Mouse (Mus musculus): Measurements from ENCODE around the gene Nemp2. TPM values are rescaled to one million over a fixed set of nuclear protein-coding genes. Genes with fewer than 3 reads are reported as not detected.

The Nemp2 gene
- polyA plus RNA-seq, 1 experiment from 2014 or later, result 11.2 TPM

GRCm38 (mm10) chr1:52639090-52639489, 8.6 kb downstream of the Nemp2 start:
- Histone ChIP-seq H3K27ac (replicated peaks; ENCODE audit: low read depth, low read length) (no peak overlapping the region), H3K4me1 (ENCODE audit: control insufficient read depth, insufficient read depth, low read length) (no peaks in the 10 kb centered on the region), H3K36me3 (replicated peaks; ENCODE audit: control insufficient read depth, insufficient read depth, low read depth, low read length) (no peaks in the 10 kb centered on the region), H3K4me2 (ENCODE audit: low read depth, low read length) (no peak overlapping the region), H3K4me3 (ENCODE audit: low read depth, low read length) (no peak overlapping the region), H3K9me3 (replicated peaks; ENCODE audit: control insufficient read depth, low read length) (no peaks in the 10 kb centered on the region), H3K27me3 (ENCODE audit: control insufficient read depth, insufficient read depth, low read length) (no peaks in the 10 kb centered on the region), H3K9ac (replicated peaks; ENCODE audit: low read length) (no peak overlapping the region)
- 87% methylated on average over 7 of the region's 7 CpGs for WGBS
- ATAC-seq (replicated peaks; ENCODE audit: insufficient number of reproducible peaks, low FRiP score, low TSS enrichment, low read depth), result no peak
- DNase-seq (ENCODE audit: low spot score), result no peak

- no peaks in the 10 kb centered on the region for H3K36me3 ChIP-seq (replicated peaks; ENCODE audit: control insufficient read depth, insufficient read depth, low read depth, low read length)
- ATAC-seq (replicated peaks; ENCODE audit: insufficient number of reproducible peaks, low FRiP score, low TSS enrichment, low read depth), result no peak
Observed at GRCm38 (mm10) chr1:52640266-52640665, 9.8 kb downstream of the Nemp2 start.

GRCm38 (mm10) chr1:52640736-52641135, 10.2 kb downstream of the Nemp2 start:
- H3K27me3 ChIP-seq (ENCODE audit: control insufficient read depth, insufficient read depth, low read length), result no peaks in the 10 kb centered on the region
- no peak overlapping the region for H3K9ac ChIP-seq (replicated peaks; ENCODE audit: low read length)
- WGBS, result 94% methylated on average over 4 of the region's 4 CpGs
- H3K4me2 ChIP-seq (ENCODE audit: low read depth, low read length), result no peak overlapping the region
- no peaks in the 10 kb centered on the region for H3K4me1 ChIP-seq (ENCODE audit: control insufficient read depth, insufficient read depth, low read length)
- H3K27ac ChIP-seq (replicated peaks; ENCODE audit: low read depth, low read length), result no peak overlapping the region
- DNase-seq (ENCODE audit: low spot score), result no peak
- no peak overlapping the region for H3K4me3 ChIP-seq (ENCODE audit: low read depth, low read length)
- H3K9me3 ChIP-seq (replicated peaks; ENCODE audit: control insufficient read depth, low read length), result no peaks in the 10 kb centered on the region
- no peaks in the 10 kb centered on the region for H3K36me3 ChIP-seq (replicated peaks; ENCODE audit: control insufficient read depth, insufficient read depth, low read depth, low read length)
- no peak for ATAC-seq (replicated peaks; ENCODE audit: insufficient number of reproducible peaks, low FRiP score, low TSS enrichment, low read depth)

More at GRCm38 (mm10) chr1:52640266-52640665, 9.8 kb downstream of the Nemp2 start:
- no peak overlapping the region for H3K9ac ChIP-seq (replicated peaks; ENCODE audit: low read length)
- 85% methylated on average over 6 of the region's 6 CpGs for WGBS
- H3K27me3 ChIP-seq (ENCODE audit: control insufficient read depth, insufficient read depth, low read length), result no peaks in the 10 kb centered on the region
- no peaks in the 10 kb centered on the region for H3K4me1 ChIP-seq (ENCODE audit: control insufficient read depth, insufficient read depth, low read length)
- H3K9me3 ChIP-seq (replicated peaks; ENCODE audit: control insufficient read depth, low read length), result no peaks in the 10 kb centered on the region
- H3K27ac ChIP-seq (replicated peaks; ENCODE audit: low read depth, low read length), result no peak overlapping the region
- H3K4me2 ChIP-seq (ENCODE audit: low read depth, low read length), result no peak overlapping the region
- H3K4me3 ChIP-seq (ENCODE audit: low read depth, low read length), result no peak overlapping the region
- no peak for DNase-seq (ENCODE audit: low spot score)

- no peaks in the 10 kb centered on the region; the same call in 1 of the 2 replicates for H3K36me3 ChIP-seq (replicated peaks; ENCODE audit: control insufficient read depth, insufficient read depth, low read depth, low read length)
- 83% methylated on average over 11 of the region's 11 CpGs for WGBS
- H3K4me2 ChIP-seq (ENCODE audit: low read depth, low read length), result no peak overlapping the region
- DNase-seq (ENCODE audit: low spot score), result peak; percentile 71
- no peak overlapping the region for H3K9ac ChIP-seq (replicated peaks; ENCODE audit: low read length)
- no peak overlapping the region for H3K27ac ChIP-seq (replicated peaks; ENCODE audit: low read depth, low read length)
- no peak overlapping the region for H3K4me3 ChIP-seq (ENCODE audit: low read depth, low read length)
- ATAC-seq (replicated peaks; ENCODE audit: insufficient number of reproducible peaks, low FRiP score, low TSS enrichment, low read depth), result no peak
- no peaks in the 10 kb centered on the region for H3K9me3 ChIP-seq (replicated peaks; ENCODE audit: control insufficient read depth, low read length)
- no peaks in the 10 kb centered on the region for H3K4me1 ChIP-seq (ENCODE audit: control insufficient read depth, insufficient read depth, low read length)
- no peaks in the 10 kb centered on the region for H3K27me3 ChIP-seq (ENCODE audit: control insufficient read depth, insufficient read depth, low read length)
Observed at GRCm38 (mm10) chr1:52648153-52649027, 17.9 kb downstream of the Nemp2 start.

GRCm38 (mm10) chr1:52650066-52650465, 19.6 kb downstream of the Nemp2 start:
- H3K9ac ChIP-seq (replicated peaks; ENCODE audit: low read length), result no peak overlapping the region
- H3K36me3 ChIP-seq (replicated peaks; ENCODE audit: control insufficient read depth, insufficient read depth, low read depth, low read length), result no peaks in the 10 kb centered on the region; the same call in 1 of the 2 replicates
- H3K27me3 ChIP-seq (ENCODE audit: control insufficient read depth, insufficient read depth, low read length), result no peaks in the 10 kb centered on the region
- no peak overlapping the region for H3K4me3 ChIP-seq (ENCODE audit: low read depth, low read length)
- H3K4me2 ChIP-seq (ENCODE audit: low read depth, low read length), result no peak overlapping the region
- ATAC-seq (replicated peaks; ENCODE audit: insufficient number of reproducible peaks, low FRiP score, low TSS enrichment, low read depth), result no peak
- no peak overlapping the region for H3K27ac ChIP-seq (replicated peaks; ENCODE audit: low read depth, low read length)
- 84% methylated on average over 5 of the region's 5 CpGs for WGBS
- no peak for DNase-seq (ENCODE audit: low spot score)
- H3K4me1 ChIP-seq (ENCODE audit: control insufficient read depth, insufficient read depth, low read length), result no peaks in the 10 kb centered on the region
- no peaks in the 10 kb centered on the region for H3K9me3 ChIP-seq (replicated peaks; ENCODE audit: control insufficient read depth, low read length)

GRCm38 (mm10) chr1:52652601-52653253, 22.2 kb downstream of the Nemp2 start:
- no peaks in the 10 kb centered on the region; the same call in 1 of the 2 replicates for H3K36me3 ChIP-seq (replicated peaks; ENCODE audit: control insufficient read depth, insufficient read depth, low read depth, low read length)
- no peaks in the 10 kb centered on the region for H3K9me3 ChIP-seq (replicated peaks; ENCODE audit: control insufficient read depth, low read length)
- 52% methylated on average over 3 of the region's 3 CpGs for WGBS
- H3K27ac ChIP-seq (replicated peaks; ENCODE audit: low read depth, low read length), result no peak overlapping the region
- H3K4me2 ChIP-seq (ENCODE audit: low read depth, low read length), result no peak overlapping the region
- peak; percentile 86 for ATAC-seq (replicated peaks; ENCODE audit: insufficient number of reproducible peaks, low FRiP score, low TSS enrichment, low read depth)
- no peak overlapping the region for H3K4me3 ChIP-seq (ENCODE audit: low read depth, low read length)
- H3K4me1 ChIP-seq (ENCODE audit: control insufficient read depth, insufficient read depth, low read length), result no peaks in the 10 kb centered on the region
- H3K27me3 ChIP-seq (ENCODE audit: control insufficient read depth, insufficient read depth, low read length), result no peaks in the 10 kb centered on the region
- no peak overlapping the region for H3K9ac ChIP-seq (replicated peaks; ENCODE audit: low read length)
- peak; percentile 84 for DNase-seq (ENCODE audit: low spot score)

GRCm38 (mm10) chr1:52653366-52653765, 22.9 kb downstream of the Nemp2 start:
- no peaks in the 10 kb centered on the region for H3K4me1 ChIP-seq (ENCODE audit: control insufficient read depth, insufficient read depth, low read length)
- H3K27ac ChIP-seq (replicated peaks; ENCODE audit: low read depth, low read length), result no peak overlapping the region
- H3K4me2 ChIP-seq (ENCODE audit: low read depth, low read length), result no peak overlapping the region
- DNase-seq (ENCODE audit: low spot score) (no peak), ATAC-seq (replicated peaks; ENCODE audit: insufficient number of reproducible peaks, low FRiP score, low TSS enrichment, low read depth) (no peak)
- H3K9me3 ChIP-seq (replicated peaks; ENCODE audit: control insufficient read depth, low read length), result no peaks in the 10 kb centered on the region
- no peaks in the 10 kb centered on the region; the same call in 1 of the 2 replicates for H3K36me3 ChIP-seq (replicated peaks; ENCODE audit: control insufficient read depth, insufficient read depth, low read depth, low read length)
- 68% methylated on average over 1 of the region's 1 CpGs for WGBS
- no peak overlapping the region for H3K4me3 ChIP-seq (ENCODE audit: low read depth, low read length)
- no peaks in the 10 kb centered on the region for H3K27me3 ChIP-seq (ENCODE audit: control insufficient read depth, insufficient read depth, low read length)
- H3K9ac ChIP-seq (replicated peaks; ENCODE audit: low read length), result no peak overlapping the region

- ATAC-seq (replicated peaks; ENCODE audit: insufficient number of reproducible peaks, low FRiP score, low TSS enrichment, low read depth), result no peak
- Histone ChIP-seq H3K4me2 (ENCODE audit: low read depth, low read length) (no peak overlapping the region), H3K9ac (replicated peaks; ENCODE audit: low read length) (no peak overlapping the region), H3K4me1 (ENCODE audit: control insufficient read depth, insufficient read depth, low read length) (no peaks in the 10 kb centered on the region), H3K9me3 (replicated peaks; ENCODE audit: control insufficient read depth, low read length) (no peaks in the 10 kb centered on the region), H3K4me3 (ENCODE audit: low read depth, low read length) (no peak overlapping the region), H3K36me3 (replicated peaks; ENCODE audit: control insufficient read depth, insufficient read depth, low read depth, low read length) (no peaks in the 10 kb centered on the region; the same call in 1 of the 2 replicates), H3K27ac (replicated peaks; ENCODE audit: low read depth, low read length) (no peak overlapping the region), H3K27me3 (ENCODE audit: control insufficient read depth, insufficient read depth, low read length) (no peaks in the 10 kb centered on the region)
- no peak for DNase-seq (ENCODE audit: low spot score)
- 78% methylated on average over 4 of the region's 4 CpGs for WGBS
Observed at GRCm38 (mm10) chr1:52655153-52655552, 24.6 kb downstream of the Nemp2 start.
